Mouse (Mus musculus) right cerebral cortex, postnatal 10 days (tissue): Measurements from ENCODE around the gene Ifih1.

Source experiments
- DNase-seq, 2 experiments: peaks; one replicate each; pipeline ENCODE4 v3.0.0; 2021; ENCODE audit warnings: low spot score in 2 of 2

The Ifih1 gene

DNA sequence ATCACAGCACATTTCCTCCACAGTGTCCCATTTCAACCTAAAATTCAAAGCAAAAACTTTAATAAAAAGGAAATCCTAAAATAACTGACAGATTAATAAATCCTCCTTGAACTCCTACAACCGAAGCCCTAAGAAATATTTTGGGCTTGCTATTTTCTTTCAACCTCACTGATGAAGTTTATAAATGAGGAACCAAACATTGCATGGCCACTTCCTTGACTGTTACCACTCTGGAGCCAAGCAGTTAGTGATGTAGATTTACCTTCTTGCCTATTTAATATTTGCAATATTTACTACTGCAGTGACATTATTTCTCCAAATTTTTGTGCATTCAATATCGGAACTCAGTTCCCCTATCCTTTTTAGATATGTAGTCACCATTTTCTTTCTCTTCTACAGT is 6.2 kb downstream of the Ifih1 start:
- no peak for DNase-seq

DNA sequence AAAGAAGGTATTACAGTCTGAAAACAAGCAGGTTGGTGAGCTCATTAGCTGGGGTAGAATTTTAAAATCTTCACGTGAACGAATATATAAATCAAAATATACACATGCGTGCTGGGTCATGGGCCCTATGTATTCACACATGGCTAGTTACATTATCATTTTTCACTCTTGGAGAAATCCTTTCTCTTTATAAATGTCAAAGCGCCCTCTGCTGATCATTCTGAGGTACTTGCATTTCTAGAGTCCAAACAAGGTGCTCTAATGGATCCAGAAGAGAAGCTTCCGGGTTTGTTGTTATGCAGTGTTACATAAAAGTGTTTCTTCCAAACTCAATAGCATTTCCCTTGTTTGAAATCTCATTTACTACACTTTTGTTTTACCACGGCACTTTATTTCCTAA is 15.6 kb downstream of the Ifih1 start:
- peak; percentile 44 to 52 for DNase-seq

DNA sequence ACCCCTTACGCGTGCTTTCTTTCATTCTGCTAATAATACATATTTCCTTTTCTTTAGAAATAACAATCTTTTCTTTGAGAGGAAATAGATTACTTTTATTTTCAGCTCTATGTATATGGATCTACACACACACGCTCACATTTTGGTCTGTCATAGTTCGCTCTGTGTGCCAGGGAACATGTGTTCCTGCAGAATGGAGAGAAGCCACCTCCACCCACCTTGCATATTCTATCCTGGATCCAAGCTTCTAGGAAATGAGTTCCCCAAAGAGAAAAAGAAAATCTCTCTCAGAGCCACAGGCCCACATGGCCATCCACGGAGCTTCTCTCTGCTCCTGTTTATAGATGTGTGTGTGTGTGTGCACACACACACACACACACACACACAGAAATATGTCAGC is 17.7 kb downstream of the Ifih1 start:
- peak; percentile 65 to 80 for DNase-seq

DNA sequence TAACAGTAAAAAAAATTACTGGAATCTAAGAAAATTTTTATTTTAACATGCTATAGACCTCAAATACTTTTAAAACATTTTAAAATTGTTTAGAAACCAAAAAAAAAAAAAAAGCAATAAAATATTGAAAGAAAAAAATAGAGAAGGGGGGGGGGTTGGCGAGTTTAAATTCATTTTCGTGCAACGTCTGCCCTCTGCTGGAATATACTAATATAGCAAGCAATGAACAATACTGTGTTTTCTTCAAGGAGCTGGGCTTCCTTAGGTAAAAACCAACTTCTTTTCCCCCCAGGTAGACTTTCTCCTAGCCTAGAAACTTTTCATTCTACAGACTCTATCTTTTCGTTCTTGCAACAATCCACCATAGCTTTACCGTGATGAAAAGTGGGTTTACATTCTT is 18.3 kb downstream of the Ifih1 start:
- no peak for DNase-seq

DNA sequence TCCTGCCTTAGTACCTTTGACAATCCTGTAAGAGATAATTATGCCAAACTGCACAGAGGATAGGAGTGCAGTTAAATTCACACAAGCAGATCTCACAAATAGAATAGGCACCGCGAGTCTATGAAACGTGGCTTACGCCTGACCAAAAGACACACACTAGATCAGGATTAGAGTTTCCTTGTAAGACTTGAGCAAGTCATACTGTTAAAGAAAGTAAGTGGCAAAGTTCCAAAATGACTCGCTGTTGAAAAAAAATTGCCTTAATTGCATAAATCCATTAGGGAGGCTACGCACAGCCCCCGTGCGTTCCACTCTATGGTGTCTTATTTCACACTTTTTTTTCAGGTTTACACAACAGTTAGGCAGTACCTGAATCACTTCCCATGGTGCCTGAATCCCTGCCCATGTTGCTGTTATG is 23.0 kb downstream of the Ifih1 start:
- DNase-seq = no peak

DNA sequence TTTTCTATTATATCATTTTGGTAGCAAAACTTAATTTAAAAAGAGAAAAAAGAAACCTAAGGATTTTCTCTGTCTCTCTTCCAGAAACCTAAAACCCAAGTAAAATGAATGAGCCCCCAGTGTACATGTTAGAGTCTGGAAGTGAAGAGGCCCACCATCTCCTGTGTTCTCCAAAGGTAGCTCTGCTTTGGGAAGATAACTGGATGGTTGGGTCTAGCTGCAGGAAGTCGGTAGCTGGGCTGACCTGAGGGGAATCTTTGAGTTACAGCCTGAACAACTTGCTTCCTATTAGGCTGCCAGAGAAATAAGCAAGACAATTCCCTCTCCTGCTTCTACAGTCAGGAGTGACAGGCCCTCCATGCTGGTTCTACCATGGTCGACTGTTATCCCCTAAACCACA is 26.4 kb downstream of the Ifih1 start:
- DNase-seq = no peak

DNA sequence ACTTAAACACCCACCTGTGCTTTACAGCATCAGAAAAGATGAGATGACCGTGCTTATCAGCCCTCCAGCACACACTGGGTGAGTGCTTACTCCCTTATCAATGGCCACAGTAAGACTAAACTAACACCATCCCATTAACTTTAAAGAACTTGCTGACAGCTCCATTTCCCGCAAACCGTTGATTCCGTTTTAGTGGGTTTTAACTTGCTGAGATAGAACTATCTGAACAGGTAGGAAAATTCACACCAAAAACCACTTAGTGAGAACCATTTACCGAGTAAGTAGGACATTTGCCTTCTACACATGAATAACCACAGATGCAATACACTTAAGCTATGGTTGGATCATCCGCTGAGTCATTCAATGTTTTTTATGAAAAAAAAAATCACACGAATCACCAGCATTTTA is 27.1 kb downstream of the Ifih1 start:
- no peak for DNase-seq

DNA sequence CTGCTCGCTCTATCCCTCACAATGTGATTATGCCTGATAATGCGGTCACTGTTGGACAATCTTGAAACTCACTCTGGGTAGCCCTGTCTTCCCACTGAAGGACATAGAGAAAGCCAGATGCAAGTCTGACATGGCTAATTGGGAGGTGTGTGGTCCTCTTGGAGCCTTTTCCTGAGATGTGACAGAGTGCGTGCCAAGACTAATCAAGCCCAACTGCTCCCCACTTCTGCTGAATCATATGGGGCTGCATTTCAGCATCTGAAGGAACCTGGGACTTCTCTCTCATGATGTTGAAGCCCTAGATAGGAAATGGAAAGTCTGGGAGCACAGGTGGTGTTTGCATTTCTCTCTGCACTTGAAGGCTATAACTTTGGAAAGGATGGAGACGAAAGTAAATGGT is 32.9 kb downstream of the Ifih1 start:
- DNase-seq = no peak

DNA sequence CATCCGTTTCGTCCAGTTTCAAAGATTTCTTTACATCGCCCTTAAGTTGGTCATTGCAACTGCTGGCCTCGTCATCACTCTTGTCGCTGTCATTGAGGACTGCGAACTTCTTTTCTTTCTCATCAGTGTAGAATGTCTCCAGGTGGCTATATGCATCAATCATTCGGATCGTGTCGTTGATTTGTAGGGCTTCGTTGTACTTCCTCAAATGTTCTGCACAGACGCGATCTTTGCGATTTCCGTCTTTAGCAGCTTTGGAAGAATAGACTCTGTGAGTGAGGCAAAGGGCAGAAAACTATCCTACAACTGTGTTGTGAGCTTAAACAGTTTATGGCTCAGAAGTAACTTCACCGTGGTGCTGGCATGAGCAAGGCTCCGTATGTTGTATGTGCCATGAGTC is 39.9 kb downstream of the Ifih1 start:
- no peak for DNase-seq

DNA sequence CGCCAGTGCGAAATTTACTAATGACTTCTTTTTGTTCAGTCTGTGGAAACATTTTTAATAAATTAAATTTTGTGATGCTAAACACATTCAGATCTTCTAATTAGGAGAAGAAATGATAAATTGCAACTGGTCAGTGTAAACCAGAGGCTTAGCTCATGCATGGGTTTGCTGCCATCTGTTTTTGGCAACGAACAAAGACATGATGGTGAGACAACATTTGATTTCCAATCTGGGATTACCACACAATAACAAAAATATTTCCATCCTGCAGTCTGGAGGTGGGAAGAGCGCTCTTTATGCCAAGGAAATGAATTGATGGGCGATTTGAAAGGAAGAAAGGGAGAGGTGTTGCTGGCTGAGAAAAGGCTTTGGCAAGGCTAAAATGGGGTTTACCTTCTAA is 42.5 kb downstream of the Ifih1 start:
- no peak for DNase-seq

DNA sequence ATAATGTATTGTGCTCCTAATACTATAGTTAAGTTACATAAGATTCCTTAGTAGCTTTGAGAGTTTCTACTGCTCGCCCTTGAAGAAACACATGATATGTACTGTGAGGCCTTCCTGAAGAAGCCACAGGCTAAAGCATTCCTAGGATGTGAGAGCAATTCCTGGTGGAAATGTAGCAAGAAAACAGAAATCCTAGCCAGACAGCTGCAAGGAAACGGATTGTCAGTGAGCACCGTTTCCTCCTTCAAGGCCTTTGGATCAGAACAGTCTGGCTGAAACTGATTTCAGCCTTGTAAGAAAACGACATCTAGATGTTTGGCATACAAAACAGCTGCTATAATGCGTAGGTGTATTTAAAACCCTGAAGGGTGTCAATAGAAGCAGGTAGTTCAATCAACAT is 49.5 kb downstream of the Ifih1 start:
- no peak for DNase-seq

DNA sequence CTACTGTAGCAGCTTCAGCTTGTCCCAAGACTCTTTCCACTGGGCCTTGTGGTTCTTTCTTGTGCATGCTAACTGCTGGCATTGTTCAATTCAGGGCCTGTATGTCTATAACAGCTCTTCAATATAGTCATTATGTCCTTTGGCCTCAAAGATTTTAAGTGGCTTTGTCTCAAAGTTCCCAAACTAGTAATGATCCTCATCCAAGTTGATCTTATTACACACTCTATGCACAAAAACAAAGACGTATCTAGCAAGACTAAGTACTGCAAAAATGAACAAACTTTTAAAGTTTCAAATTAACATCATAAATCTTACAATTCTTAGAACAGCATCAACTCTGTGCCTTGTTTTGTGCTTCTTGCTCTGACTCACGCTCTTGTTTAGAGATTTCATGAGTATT is 51.6 kb downstream of the Ifih1 start:
- DNase-seq = no peak

DNA sequence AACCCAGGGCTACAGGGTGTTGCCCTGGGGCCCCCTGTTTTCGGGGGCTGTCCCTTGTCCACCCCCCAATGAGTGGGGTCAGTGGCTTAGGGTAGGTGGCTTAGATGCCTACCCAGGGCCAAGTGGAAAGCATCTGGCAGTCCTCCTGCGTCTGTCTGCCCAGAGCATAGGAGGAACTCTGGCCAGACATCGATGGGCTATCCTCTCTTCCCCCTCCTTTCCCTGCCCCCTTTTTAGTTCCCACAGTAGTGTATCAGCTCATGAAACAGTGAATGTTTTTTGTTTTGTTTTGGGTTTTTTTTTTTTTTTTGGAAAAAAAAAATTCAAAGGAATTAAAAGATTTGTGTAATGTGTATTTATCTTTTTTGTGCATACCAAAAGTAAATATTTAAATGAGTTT is 54.5 kb downstream of the Ifih1 start:
- DNase-seq = no peak

DNA sequence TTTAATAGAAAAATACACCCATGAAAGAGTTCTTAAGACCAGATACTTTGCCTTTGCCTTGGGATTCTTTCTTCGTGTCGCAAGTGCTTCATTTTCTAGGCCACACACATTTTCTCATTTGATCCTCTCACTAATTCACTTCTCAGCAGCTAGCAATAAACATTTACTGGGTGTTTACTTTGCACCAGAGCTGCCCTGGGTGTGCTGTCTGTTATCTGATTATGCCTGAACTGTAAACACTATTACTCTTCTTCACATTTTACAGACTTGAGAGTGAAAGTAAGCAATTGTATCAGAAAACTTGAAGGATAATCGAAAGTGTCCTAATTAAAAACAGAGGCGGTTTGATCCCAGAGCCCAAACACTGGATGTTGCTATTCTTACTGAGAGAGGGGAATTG is 56.7 kb downstream of the Ifih1 start:
- DNase-seq = no peak

DNA sequence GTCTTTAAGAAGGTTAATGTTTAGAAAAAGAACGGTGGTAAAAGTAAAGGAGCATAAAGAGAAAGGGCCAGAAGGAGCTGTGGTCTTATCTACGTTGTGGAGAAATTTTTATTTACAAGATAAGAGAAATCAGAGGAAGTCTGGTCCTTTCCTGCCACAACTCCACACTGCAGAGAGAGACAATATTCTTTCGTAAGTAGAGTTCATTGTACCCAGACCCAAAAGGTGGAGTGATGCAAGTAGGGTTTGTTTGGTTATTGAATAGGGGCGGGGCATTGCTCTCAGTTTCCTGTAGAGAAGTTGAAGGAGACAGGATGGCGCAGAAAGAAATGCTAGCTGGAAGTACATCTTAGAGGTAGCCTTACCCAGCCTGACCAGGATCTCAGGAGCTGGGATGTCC is 60.3 kb downstream of the Ifih1 start:
- no peak for DNase-seq

DNA sequence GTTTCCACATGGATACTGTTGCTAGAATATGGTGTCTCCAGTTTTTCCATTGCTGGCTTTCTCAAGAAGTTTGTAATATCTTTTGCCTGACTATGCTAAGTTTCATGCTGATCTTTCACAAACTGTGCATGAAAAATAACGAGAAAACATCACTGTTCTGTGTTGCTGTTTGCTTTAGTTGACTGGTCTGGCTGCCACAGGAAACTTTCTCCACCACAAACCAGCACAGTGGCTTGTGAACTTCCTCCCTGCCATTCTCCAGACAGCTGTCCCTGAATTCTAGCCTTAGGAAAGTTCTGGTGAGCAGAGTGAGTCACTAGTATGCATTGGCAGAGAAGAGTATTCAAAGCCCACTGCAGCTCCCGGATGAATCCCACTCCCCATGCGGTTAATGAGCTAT is 71.1 kb downstream of the Ifih1 start:
- no peak for DNase-seq

DNA sequence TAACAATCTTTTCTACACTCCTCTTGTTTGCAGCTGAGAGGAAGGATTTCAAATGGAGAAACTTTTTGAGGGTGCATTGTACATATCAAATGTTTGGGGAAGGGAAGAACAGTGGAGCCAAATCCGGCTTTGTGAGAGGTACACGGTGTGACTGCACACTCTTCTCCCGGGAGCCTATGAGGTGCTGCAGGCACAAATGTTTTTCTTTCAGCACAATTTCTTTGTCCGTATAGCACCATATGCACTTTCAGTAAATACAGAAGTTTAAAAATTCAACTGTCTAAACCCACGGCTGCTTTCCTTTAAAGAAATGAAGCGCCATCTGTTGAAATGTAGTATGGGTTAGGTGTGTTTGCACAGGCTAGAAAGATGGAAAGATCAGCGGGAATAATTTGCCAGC is 71.8 kb downstream of the Ifih1 start:
- DNase-seq = no peak

DNA sequence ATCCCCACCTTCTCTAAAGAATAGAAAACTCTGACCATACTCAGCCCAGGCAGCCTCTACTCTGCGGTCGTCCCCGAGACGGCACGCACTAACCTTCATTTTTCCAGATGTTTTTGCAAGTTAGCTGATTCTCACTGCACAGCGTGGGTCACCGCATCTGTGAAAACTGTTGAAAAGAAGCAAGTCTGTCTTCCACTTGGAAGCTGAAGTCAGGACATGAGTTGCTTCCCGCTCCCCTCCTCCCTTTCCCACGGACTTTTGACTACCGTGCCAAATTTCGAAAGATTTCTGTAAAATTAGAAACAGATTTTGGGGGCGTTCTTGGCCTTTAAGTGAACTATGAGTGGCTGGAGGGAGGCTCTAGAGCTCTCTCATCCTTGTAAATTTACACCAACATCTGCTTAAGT is 72.3 kb downstream of the Ifih1 start, which contains the start of gene Fap:
Fap (minus strand) TSS at position 323 of the 407 bp plus-strand sequence.
- no peak for DNase-seq

DNA sequence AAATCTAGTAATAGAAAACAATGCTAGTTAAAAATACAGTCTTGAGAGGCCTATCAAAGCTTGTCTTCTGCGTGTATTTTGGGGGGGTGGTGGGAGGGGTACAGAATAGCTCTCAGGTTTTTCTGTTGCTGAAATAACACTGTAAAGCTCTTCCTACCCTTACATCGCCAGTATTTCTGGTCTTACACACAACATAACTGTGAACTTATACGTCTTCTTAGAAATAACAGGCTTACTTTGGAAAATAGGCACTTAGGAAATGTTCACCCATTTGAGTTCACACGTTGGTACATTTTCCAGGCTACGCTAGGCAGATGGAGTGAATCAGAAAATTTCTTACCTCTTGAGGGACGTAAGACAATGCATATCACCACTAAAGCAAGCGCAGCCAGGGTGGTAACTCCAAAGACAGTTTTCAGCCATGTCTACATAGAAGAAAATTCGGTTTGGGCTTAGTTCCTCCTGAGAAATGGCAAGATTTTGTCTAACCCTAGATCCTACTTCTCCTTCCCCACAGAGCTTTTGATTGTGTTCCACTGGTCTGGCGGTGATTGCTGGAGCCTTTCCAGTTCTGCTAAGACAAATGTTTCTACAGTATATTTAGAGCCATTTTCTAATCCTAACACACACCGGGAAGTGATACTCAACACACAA is 72.8 kb downstream of the Ifih1 start:
- no peak for DNase-seq

DNA sequence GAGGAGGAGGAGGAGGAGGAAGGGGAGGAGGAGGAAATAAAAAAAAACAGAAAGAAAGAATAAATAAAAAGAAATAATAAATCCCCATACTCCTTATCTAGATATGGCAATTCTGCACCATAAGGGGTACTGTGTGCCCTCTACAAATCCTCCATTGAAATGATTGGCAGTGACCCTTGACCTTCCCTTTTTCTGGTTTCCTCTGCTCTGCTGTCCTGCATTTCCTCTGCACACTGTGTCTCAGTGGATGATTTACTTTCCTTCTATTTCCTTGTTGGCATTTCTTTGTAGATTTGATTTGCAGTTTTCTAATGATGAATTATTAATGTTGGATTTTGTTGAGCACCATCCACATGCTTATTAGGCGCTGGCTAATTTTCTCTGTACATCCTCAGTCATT is 81.4 kb downstream of the Ifih1 start:
- DNase-seq = no peak

DNA sequence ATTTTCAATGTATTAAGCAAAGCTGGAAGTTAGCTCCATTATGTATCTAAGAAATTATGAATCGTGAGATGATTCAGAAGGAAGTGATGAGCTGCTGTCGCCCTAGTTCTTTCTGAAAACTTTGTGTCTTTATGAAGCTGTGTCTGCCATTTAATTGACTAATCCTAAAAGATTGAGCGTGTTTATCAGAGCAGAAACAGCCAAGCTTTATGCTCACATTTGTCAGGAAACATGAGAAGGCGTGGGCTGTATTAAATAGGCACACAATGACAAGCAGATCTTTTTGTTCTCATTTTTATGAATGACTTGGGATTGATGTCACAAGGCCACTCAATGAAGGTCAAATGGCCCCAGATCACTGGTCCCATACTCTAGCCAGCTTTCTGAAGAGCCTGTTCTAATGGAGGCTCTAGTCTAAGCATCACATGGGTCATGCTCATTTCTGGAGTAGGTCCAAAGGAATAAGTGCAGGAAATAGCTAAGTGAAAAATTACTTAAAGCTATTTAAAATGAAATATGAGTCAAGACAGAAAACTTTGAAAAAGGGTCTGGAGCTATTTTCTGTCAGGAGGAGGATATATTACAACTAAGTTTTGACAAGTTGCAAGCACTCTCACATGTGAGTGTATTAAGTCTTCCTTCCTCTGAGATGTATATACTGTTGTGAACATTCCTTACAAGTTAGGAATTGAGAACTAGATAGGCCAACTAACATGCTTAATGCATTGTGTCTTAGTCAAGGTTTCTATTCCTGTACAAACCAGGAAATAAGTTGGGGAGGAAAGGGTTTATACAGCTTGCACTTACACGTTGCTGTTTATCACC is 83.2 kb downstream of the Ifih1 start:
- no peak for DNase-seq

DNA sequence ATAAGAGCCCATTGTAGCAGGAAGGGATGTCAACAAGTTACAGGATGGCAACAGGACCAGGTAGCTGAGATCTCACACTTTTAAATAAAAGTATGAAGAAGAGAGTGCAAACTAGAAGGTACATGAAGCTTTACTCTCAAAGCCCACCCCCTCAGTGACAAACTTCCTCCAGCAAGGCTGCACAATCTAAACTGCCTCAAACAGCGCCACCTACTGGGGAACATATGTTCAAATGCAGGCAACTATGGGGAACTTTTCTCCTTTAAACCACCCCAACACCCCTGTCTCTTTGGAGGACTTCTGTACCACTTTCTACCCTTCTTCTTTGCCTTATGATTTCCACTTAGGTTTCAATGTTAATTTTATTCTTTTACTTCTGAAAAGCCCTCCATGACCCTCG is 88.6 kb downstream of the Ifih1 start:
- no peak for DNase-seq

DNA sequence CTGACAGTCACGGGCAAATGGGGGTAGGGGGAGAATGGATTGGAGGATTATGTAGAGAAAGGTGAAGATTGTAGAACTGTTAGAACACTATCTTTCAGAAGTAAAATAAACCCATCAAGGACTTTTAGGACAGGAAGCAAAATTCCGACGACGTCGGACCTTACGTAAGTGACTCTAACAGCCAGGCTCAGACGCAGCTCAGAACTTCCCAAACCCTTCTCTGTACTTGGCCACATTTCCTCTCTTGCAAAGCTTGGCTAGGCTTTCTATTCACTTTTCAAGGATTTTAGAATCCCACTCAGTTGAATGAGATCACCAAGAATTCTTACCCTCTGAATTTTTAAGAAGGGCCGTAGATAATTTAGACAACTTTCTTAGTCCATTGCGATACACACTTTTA is 89.7 kb downstream of the Ifih1 start:
- DNase-seq = no peak

DNA sequence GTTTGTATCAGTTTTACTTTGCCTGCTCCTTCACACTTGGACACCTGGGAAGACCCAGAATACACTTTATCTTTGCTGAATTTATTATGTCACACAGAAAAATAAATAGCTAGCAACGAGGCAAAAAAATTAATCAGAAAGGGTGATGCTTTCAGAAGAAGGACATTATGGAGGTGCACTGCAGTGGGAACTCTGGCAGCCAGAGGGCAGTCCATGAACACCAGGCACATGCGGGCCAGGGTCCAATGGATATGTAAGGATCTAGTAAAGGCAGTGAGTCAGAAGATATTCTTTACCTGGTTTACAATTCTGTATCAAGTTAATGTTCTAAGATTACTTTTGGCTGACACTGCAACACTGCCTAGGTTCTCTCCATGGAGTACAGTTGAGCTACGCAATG is 96.4 kb downstream of the Ifih1 start:
- DNase-seq = no peak
